Mouse (Mus musculus): Measurements from ENCODE around the gene Gas8.

DNA sequence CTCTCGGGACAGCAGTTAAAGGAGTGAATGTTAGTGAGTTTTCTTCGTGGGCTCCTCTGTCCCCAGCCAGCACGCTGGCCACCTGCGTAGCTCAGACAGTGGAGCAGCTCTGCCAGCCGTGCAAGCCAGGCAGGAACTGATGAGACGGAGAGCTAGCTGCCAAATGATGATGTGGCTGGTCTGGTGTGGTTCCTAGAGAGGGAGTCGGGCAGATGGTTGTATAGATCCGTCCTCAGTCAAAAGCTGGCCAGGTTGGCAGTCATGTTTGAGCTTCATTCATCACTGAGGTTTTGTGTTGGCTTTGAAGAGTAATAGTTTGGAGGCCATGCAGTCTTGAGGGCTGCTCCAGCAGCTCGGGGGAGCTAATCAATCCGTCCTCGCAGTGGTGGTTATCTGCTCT lies 19.7 kb upstream of the Gas8 start:
- no peak for TF ChIP-seq CTCF (IDR thresholded peaks at IDR 0.05; ENCODE audit: low read depth, low read length)
- TF ChIP-seq POLR2A (IDR thresholded peaks at IDR 0.05; ENCODE audit: extremely low read depth, insufficient read depth, low read length) = no peak
